Mouse (Mus musculus): Measurements from ENCODE around the gene Ptafr. TPM values are rescaled to one million over a fixed set of nuclear protein-coding genes. Genes with fewer than 3 reads are reported as not detected.

Ptafr gene
- 1 to 10 TPM; 1.7 to 1.8 TPM for total RNA-seq (2021)
- polyA plus RNA-seq (2012; rRNA removed) = 3.1 and 4.4 TPM in 2 replicates
- long read RNA-seq = 0 reads

GRCm38 (mm10) chr4:132563965-132564364 is at the start of gene Ptafr:
TSS of gene Ptafr (plus strand) at chr4:132564067.
- Histone ChIP-seq H3K79me2 (replicated peaks; ENCODE audit: control insufficient read depth, insufficient read depth, low read length) (no peaks in the 10 kb centered on the region), H3K4me1 (ENCODE audit: control insufficient read depth, insufficient read depth, low read length) (no peaks in the 10 kb centered on the region), H3K27ac (no peak within 1 kb of the TSS), H3K27me3 (ENCODE audit: control insufficient read depth, insufficient read depth, low read length) (no peaks in the 10 kb centered on the region), H3K9ac (ENCODE audit: low read depth, low read length) (no peak within 1 kb of the TSS), H3K36me3 (ENCODE audit: control insufficient read depth, insufficient read depth, low read length) (no peaks in the 10 kb centered on the region), H3K4me3 (no peak within 1 kb of the TSS)
- DNase-seq = peak; percentile 48 to 73
- intact Hi-C loops (cut with DNase I) = no loop called here
- peak; percentile 55 for TF ChIP-seq POLR2A (IDR thresholded peaks at IDR 0.05; ENCODE audit: insufficient read depth, low read depth, low read length)
- no peak for TF ChIP-seq CTCF (IDR thresholded peaks at IDR 0.05)
- 31% methylated on average over 4 of the region's 4 CpGs for WGBS

GRCm38 (mm10) chr4:132514555-132515135 is 49.2 kb upstream of the Ptafr start:
- peak overlapping the region; percentile 91 for H3K27ac ChIP-seq
- no peaks in the 10 kb centered on the region for H3K36me3 ChIP-seq (ENCODE audit: control insufficient read depth, insufficient read depth, low read length)
- 1% methylated on average over 21 of the region's 21 CpGs for WGBS

GRCm38 (mm10) chr4:132515369-132516155 is 48.3 kb upstream of the Ptafr start:
- intact Hi-C loops (cut with DNase I) = loop anchor here (2.0 to 10.0 kb wide), 3 partner anchors 17 to 301 kb away; partner anchors contain the start of genes Atpif1, Phactr4 and Ythdf2
- peak overlapping the region; percentile 73 for H3K9ac ChIP-seq (ENCODE audit: low read depth, low read length)
- H3K4me3 ChIP-seq = peak overlapping the region; percentile 76
- no peaks in the 10 kb centered on the region for H3K79me2 ChIP-seq (replicated peaks; ENCODE audit: control insufficient read depth, insufficient read depth, low read length)
- H3K36me3 ChIP-seq (ENCODE audit: control insufficient read depth, insufficient read depth, low read length) = no peaks in the 10 kb centered on the region
- H3K27ac ChIP-seq = peak overlapping the region; percentile 91
- H3K4me1 ChIP-seq (ENCODE audit: control insufficient read depth, insufficient read depth, low read length) = peaks cover 2% of the 10 kb centered on the region
- TF ChIP-seq POLR2A (IDR thresholded peaks at IDR 0.05; ENCODE audit: insufficient read depth, low read depth, low read length) (peak; percentile 98), CTCF (IDR thresholded peaks at IDR 0.05) (no peak), EP300 (IDR thresholded peaks at IDR 0.05; ENCODE audit: insufficient read depth, low read depth, low read length) (0 out of 2 replicates have a peak, but pooled peaks have one; percentile 20)
- peak; percentile 87 to 94 for DNase-seq
- WGBS = 18% methylated on average over 22 of the region's 22 CpGs
- no peaks in the 10 kb centered on the region for H3K27me3 ChIP-seq (ENCODE audit: control insufficient read depth, insufficient read depth, low read length)

More at GRCm38 (mm10) chr4:132514555-132515135, 49.2 kb upstream of the Ptafr start:
- no peaks in the 10 kb centered on the region for H3K79me2 ChIP-seq (replicated peaks; ENCODE audit: control insufficient read depth, insufficient read depth, low read length)
- intact Hi-C loops (cut with DNase I) = loop anchor here (1.0 to 10.0 kb wide), 6 partner anchors 18 to 300 kb away; partner anchors contain the start of genes Atpif1, Phactr4, Rcc1 and Ythdf2
- peaks cover 3% of the 10 kb centered on the region for H3K4me1 ChIP-seq (ENCODE audit: control insufficient read depth, insufficient read depth, low read length)
- peak overlapping the region; percentile 73 for H3K9ac ChIP-seq (ENCODE audit: low read depth, low read length)
- peak overlapping the region; percentile 76 for H3K4me3 ChIP-seq
- TF ChIP-seq CTCF (IDR thresholded peaks at IDR 0.05) = peak; percentile 99
- 0 out of 2 replicates have a peak, but pooled peaks have one; percentile 65 for TF ChIP-seq EP300 (IDR thresholded peaks at IDR 0.05; ENCODE audit: insufficient read depth, low read depth, low read length)
- TF ChIP-seq POLR2A (IDR thresholded peaks at IDR 0.05; ENCODE audit: insufficient read depth, low read depth, low read length) = no peak; the same call in 1 of the 2 replicates
- DNase-seq = peak; percentile 87 to 90
- H3K27me3 ChIP-seq (ENCODE audit: control insufficient read depth, insufficient read depth, low read length) = no peaks in the 10 kb centered on the region

DNA sequence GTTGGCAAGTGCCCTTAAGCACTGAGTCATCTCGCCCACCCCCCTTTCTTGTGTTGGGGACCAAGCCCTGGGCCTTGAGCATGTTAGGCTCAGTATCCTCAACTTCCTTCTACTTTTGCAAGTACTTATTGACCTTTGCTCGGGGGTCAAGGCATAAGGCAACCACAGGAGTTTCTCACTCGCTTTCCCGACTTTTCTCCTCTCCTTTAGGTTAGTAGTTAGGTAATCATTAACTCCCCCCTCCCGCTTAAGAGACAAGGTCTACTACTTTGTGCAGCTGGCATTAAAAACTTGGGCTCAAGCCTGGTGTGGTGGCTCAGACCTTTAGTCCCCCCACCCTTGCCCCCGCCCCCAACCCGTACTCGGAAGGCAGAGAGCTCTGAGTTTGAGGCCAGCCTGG is 45.8 kb upstream of the Ptafr start:
- 85% methylated on average over 8 of the region's 8 CpGs for WGBS
- H3K4me3 ChIP-seq = no peak overlapping the region
- H3K9ac ChIP-seq (ENCODE audit: low read depth, low read length) = no peak overlapping the region
- peaks cover 2% of the 10 kb centered on the region for H3K4me1 ChIP-seq (ENCODE audit: control insufficient read depth, insufficient read depth, low read length)
- H3K27me3 ChIP-seq (ENCODE audit: control insufficient read depth, insufficient read depth, low read length) = no peaks in the 10 kb centered on the region
- DNase-seq = no peak
- intact Hi-C loops (cut with DNase I) = loop anchor here (10.0 kb wide), 1 partner anchor 303 kb away; the partner anchor contains the start of gene Ythdf2
- H3K79me2 ChIP-seq (replicated peaks; ENCODE audit: control insufficient read depth, insufficient read depth, low read length) = no peaks in the 10 kb centered on the region
- H3K36me3 ChIP-seq (ENCODE audit: control insufficient read depth, insufficient read depth, low read length) = no peaks in the 10 kb centered on the region
- no peak overlapping the region for H3K27ac ChIP-seq
- TF ChIP-seq CTCF (IDR thresholded peaks at IDR 0.05) (no peak), EP300 (IDR thresholded peaks at IDR 0.05; ENCODE audit: insufficient read depth, low read depth, low read length) (no peak), POLR2A (IDR thresholded peaks at IDR 0.05; ENCODE audit: insufficient read depth, low read depth, low read length) (no peak)

- 85% methylated on average over 3 of the region's 3 CpGs for WGBS
- Histone ChIP-seq H3K9ac (ENCODE audit: low read depth, low read length) (no peak overlapping the region), H3K79me2 (replicated peaks; ENCODE audit: control insufficient read depth, insufficient read depth, low read length) (no peaks in the 10 kb centered on the region), H3K27ac (no peak overlapping the region), H3K4me3 (no peak overlapping the region), H3K27me3 (ENCODE audit: control insufficient read depth, insufficient read depth, low read length) (no peaks in the 10 kb centered on the region), H3K4me1 (ENCODE audit: control insufficient read depth, insufficient read depth, low read length) (peaks cover 2% of the 10 kb centered on the region), H3K36me3 (ENCODE audit: control insufficient read depth, insufficient read depth, low read length) (no peaks in the 10 kb centered on the region)
- intact Hi-C loops (cut with DNase I) = loop anchor here (10.0 kb wide), 1 partner anchor 304 kb away; the partner anchor contains the start of gene Ythdf2
- DNase-seq = no peak
- TF ChIP-seq POLR2A (IDR thresholded peaks at IDR 0.05; ENCODE audit: insufficient read depth, low read depth, low read length) = no peak
- TF ChIP-seq EP300 (IDR thresholded peaks at IDR 0.05; ENCODE audit: insufficient read depth, low read depth, low read length) = no peak
- TF ChIP-seq CTCF (IDR thresholded peaks at IDR 0.05) = no peak
Observed at GRCm38 (mm10) chr4:132519188-132519587, 44.7 kb upstream of the Ptafr start.
